Mouse (Mus musculus) colon, adult 2 months (tissue): Measurements from ENCODE around the gene Gm10490. TPM values are rescaled to one million over a fixed set of nuclear protein-coding genes. Genes with fewer than 3 reads are reported as not detected.

Experiments used
- polyA plus RNA-seq: library from polyadenylated mRNA; depleted of rRNA; stranded (reverse); fragments of >200 nt; gene quantifications from 2 replicates; pipeline ENCODE4 v1.2.3, GENCODE M21; 2012; rRNA removed

The Gm10490 gene
- not detected in 2 replicates for polyA plus RNA-seq

DNA sequence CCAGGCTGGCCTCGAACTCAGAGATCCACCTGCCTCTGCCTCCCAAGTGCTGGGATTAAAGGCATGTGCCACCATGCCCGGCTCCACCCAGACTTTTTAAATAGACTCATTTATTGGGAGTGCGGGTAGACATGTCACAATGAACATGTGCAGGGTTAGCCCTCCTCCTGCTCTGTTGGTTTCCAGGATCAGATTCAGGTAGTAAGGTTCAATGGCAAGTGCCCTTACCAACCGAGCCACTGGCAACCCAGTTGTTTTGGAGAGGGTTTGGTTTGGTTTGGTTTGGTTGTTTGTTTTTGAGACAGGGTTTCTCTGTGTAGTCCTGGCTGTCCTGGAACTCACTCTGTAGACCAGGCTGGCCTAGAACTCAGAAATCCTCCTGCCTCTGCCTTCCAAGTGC lies at the start of gene Gm10490:
Gene Gm10490, plus strand, starts transcription at position 301 of the 400 bp plus-strand sequence.

DNA sequence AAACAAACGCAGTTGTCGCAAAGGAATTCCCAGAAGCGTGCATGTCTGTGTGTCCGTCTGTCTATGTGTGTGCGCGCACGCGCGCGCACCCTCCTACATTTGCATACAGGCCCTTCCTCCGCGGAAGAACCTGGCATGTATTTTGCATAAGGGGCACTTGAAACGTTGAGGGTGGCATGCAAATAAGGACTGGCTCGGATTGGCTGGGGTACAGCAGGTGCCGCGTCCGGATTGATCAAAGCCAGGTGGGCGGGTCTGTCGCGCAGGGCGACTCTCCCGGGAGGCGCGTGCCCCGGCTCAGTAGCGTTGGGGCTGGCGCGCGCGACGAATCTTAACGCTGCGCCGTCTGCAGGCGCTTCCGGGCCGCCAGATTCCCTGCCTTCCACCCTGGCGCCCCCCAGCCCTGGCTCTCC lies 31.3 kb upstream of the Gm10490 start, which contains the start of gene Pim2:
Gene Pim2, plus strand, starts transcription at position 256 of the 413 bp plus-strand sequence.

DNA sequence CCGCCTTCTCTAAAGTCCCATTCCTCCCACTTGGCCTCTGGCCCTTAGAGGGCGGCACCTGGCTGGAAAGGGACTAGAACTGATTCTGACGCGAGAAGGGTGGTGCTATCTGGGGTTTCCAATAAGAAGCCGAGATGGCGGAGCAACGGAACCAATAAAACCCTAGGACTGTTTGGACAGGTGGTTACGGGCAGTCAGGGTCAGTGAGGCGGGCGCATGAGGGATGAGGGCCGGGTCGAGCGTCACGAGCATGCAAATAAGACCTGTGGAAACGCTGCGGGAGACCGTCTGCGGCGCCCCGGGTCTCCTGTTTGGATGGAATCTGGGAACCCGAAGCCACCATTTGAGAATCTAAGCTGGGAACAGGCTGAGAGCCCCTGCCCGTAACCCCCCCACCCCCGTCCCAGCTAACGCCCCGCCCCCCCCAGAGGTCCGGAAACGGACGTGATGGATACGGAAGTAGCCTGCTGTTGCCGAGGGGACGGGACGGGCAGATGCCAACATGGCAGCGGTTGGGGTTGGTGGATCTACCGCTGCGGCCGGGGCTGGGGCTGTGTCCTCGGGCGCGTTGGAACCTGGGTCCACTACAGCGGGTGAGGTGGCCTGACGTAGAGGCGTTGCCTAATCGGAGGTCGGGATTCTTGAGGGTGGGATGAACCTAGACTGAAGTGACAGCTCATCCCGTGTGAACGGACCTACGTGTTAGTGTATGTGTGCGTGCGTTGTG lies 25.3 kb upstream of the Gm10490 start, which contains the start of gene Slc35a2:
Gene Slc35a2, plus strand, starts transcription at position 188 of the 727 bp plus-strand sequence.

DNA sequence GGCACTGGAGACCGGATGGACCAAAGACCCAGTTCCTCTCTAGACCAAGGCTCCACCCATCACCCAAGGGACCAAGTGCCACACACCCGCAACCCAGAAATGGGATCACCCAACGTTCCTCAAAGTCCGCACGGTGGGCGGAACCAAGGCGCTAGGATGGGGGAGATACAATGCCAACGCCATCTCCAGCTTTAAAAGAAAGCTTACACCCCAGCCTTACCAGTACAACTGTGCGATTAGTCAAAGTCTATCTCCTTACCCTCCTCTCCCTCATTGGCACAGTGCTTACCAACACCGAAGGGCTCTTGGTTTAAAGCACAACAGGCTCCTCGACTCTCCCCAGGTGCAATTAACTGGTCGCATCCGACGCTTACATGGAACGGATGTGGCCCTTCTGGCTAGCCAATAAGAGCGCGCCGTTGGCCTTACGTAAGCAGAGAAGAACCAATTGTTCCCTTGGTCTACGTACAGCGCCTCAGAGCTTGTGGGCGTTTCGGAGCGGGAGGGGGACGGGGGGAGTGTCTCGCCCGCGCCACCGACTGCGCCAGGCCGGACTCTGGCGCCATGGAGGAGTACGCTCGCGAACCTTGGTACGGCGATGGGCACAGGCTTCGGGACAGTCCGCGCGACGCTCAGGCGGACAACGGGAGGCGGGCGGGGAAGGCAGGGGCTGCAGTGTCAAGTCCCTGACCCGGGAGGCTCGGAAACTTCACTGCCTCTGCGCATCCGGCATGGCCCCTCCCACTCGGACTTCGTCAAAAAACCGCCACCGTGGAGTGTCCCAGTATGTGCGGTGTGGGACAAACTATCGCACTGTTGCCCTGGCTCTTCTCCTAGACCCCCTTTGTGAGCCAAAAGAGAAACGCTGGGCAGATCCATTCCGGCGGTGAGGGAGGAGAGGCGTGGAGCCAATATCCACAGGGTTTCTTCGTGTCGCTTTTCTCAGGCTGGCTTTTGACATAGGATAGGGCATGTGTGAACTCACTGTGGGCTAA lies 10.2 kb upstream of the Gm10490 start, which contains the start of the genes Pqbp1 and Timm17b:
Gene Pqbp1, minus strand, starts transcription at position 390 of the 995 bp plus-strand sequence.
Gene Timm17b, plus strand, starts transcription at position 478 of the 995 bp plus-strand sequence.

DNA sequence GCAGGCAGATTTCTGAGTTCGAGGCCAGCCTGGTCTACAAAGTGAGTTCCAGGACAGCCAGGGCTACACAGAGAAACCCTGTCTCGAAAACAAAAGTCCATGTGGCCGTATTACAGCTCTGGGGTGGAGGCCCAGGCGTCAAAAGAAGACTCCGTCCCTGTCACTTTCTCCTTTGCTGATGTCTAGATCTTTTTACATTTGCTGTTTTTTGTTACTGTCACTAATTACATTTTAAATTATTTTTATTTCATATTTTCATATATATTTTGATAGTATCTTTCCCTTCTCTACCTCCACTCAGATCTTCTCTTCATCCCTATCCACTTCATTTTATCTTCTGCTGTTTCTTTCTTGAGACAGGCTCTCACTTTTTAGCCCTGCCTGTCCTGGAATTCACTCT lies 1.6 kb upstream of the Gm10490 start, which contains the start of gene Gm10491:
Gene Gm10491, minus strand, starts transcription at position 101 of the 400 bp plus-strand sequence.

DNA sequence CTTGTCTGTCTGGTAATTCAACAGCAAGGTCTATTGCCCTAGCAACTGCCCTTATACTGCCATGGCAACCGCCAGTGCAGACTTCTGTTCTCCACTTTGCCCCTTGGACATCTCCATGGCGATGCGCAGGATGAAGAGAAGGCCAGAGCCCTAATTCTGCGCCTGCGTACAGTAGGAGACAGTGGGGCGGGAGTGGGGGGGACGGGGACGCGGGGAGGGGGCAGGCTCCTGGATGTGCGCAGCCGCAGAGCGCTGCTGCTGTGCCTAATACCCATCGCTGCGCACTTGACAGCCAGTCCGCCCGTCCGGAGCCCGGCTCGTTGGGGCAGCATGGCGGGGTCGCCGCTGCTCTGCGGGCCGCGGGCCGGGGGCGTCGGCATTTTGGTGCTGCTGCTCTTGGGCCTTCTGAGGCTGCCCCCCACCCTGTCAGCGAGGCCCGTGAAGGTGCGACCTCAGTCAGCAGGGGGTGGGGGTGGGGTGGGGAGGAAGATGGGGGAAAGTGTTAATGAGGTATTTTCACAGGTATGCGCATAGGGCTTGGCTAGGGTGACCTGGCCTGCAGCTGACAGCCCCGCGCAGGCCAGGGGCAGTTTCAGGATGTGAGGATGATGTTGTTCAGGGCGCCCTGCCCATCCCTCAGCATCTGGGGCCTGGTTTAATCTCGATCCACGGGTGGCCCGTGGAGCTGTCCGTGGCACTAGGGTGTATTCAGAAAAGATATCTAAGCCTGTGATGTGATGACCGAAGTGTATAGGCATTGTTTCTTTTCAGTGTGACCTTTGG lies 10.4 kb downstream of the Gm10490 start, which contains the start of gene Pcsk1n:
Gene Pcsk1n, plus strand, starts transcription at position 222 of the 783 bp plus-strand sequence.

DNA sequence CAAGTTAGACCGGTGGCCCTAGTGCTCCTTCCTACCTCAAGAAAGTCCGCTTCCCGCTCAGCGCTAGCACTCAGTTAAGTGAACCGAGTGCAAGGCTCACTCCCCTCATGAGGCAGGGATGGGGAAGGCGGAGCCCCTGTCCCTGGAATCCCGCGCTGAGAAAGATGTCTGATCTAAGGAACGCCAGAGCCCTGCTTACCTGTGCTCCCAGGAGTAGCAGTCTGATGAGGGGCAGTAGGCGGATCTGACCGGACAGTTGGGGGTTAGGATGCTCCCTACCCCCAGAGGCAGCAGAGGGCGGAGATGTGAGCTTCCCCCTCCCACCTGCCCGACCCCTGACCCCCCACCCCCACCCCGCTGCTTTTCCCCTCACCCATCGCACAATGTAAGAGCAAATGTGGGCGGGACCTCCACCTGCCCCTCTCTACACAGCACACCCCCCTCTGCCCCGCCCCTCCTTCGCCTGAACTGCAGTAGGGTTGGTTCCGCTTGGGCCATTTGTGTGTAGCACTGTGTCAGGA lies 19.0 kb downstream of the Gm10490 start, which contains the start of gene Eras:
Gene Eras, minus strand, starts transcription at position 338 of the 521 bp plus-strand sequence.

DNA sequence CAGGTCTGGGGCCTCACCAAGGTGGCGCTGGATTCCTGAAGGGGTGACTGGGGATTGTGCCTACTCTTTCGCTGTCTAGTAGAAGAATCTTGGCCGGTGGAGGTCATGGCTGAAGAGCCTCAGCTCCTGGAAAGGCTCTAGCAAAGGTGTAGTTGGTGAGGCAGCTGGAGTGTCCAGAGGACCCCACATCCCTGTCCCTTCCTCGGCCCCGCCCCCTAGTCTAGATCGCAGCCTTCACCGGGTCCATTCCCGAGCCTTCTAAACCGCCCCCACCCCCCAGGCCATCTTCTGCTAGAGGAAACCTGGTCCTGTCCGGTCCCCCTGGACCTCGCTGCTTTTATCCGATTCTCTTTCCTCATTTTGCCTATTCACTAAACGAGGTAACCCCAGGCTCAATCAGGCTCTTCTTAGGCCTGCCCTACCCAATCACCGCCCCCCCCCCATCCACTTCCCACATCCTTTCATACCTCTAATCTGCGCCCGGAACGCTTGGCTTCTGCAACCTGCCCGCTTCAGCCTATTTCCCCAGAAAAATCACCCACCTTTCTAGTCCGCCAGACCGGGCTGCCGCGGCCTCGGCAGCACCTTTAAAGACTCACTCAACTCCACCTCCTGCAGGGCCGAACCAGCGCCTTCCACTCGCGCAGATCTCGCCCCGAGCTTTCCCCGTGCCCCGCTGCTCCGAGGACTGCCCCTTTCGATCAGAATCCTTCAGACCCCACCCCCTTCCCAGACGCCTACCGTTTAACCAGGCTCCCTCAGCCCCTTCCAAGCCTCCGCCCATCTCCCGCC lies 38.0 kb downstream of the Gm10490 start, which contains the start of gene Hdac6:
Gene Hdac6, minus strand, starts transcription at position 782 of the 792 bp plus-strand sequence.

Other genes with a start within 250 kb of the Gm10490 start
- 360 and 390 TPM in 2 replicates for gene Plp2, start 238.2 kb upstream of the Gm10490 start, polyA plus RNA-seq
- 1.3 and 2.7 TPM in 2 replicates for gene Magix, start 228.3 kb upstream of the Gm10490 start, polyA plus RNA-seq
- gene Gpkow, start 212.4 kb upstream of the Gm10490 start, polyA plus RNA-seq = 4.7 and 5.5 TPM in 2 replicates
- gene Wdr45, start 195.2 kb upstream of the Gm10490 start, polyA plus RNA-seq = 39.4 and 43.0 TPM in 2 replicates
- not detected in 2 replicates for gene Gm45208, start 187.3 kb upstream of the Gm10490 start, polyA plus RNA-seq
- 51.2 and 75.8 TPM in 2 replicates for gene Praf2, start 181.1 kb upstream of the Gm10490 start, polyA plus RNA-seq
- 30.0 and 34.8 TPM in 2 replicates for gene Ccdc120, start 158.6 kb upstream of the Gm10490 start, polyA plus RNA-seq
- gene Tfe3, start 147.0 kb upstream of the Gm10490 start, polyA plus RNA-seq = 23.0 and 25.1 TPM in 2 replicates
- gene Gripap1, start 119.8 kb upstream of the Gm10490 start, polyA plus RNA-seq = 18.9 and 22.6 TPM in 2 replicates
- 1.8 and 2.2 TPM in 2 replicates for gene Kcnd1, start 87.3 kb upstream of the Gm10490 start, polyA plus RNA-seq
- 36.1 and 38.3 TPM in 2 replicates for gene Otud5, start 68.2 kb upstream of the Gm10490 start, polyA plus RNA-seq
- gene Pim2, start 31.3 kb upstream of the Gm10490 start, polyA plus RNA-seq = 10.7 and 13.5 TPM in 2 replicates
- gene Slc35a2, start 25.5 kb upstream of the Gm10490 start, polyA plus RNA-seq = 260 and 397 TPM in 2 replicates
- gene Pqbp1, start 10.3 kb upstream of the Gm10490 start, polyA plus RNA-seq = 31.5 and 39.6 TPM in 2 replicates
- 45.5 and 51.4 TPM in 2 replicates for gene Timm17b, start 10.2 kb upstream of the Gm10490 start, polyA plus RNA-seq
- gene Gm10491, start 1.7 kb upstream of the Gm10490 start, polyA plus RNA-seq = not detected in 2 replicates
- 32.0 and 41.2 TPM in 2 replicates for gene Pcsk1n, start 10.3 kb downstream of the Gm10490 start, polyA plus RNA-seq
- gene Eras, start 19.1 kb downstream of the Gm10490 start, polyA plus RNA-seq = not detected in 2 replicates
- 16.6 and 20.2 TPM in 2 replicates for gene Hdac6, start 38.3 kb downstream of the Gm10490 start, polyA plus RNA-seq
- 0.06 and 0.09 TPM in 2 replicates for gene Gata1, start 68.5 kb downstream of the Gm10490 start, polyA plus RNA-seq
- gene Glod5, start 109.0 kb downstream of the Gm10490 start, polyA plus RNA-seq = 4.9 and 5.1 TPM in 2 replicates
- 7.7 and 8.1 TPM in 2 replicates for gene Suv39h1, start 165.2 kb downstream of the Gm10490 start, polyA plus RNA-seq
- gene Was, start 181.0 kb downstream of the Gm10490 start, polyA plus RNA-seq = 2.6 and 2.7 TPM in 2 replicates
- 146 and 200 TPM in 2 replicates for gene Wdr13, start 223.3 kb downstream of the Gm10490 start, polyA plus RNA-seq
- 41.9 and 42.6 TPM in 2 replicates for gene Rbm3, start 236.3 kb downstream of the Gm10490 start, polyA plus RNA-seq